Mouse (Mus musculus) forebrain, embryonic 14.5 days (tissue): ENCODE measurements at regions not wholly inside any gene's neighbourhood (a gene's known extent, or its start where the extent isn't known, plus 50 kb on each side); places are given as distances from the start of the nearest gene placed in this dataset.

Experiments
- ATAC-seq: fragments of 200-750 bp; cut with Nextera tagmentation; 2 replicates; pipeline ENCODE4 v1.8.0; 2017; ENCODE audit warnings: mild to moderate bottlenecking, moderate library complexity
- DNase-seq: peaks from one replicate; pipeline ENCODE4 v3.0.0-alpha.2; 2015; ENCODE audit warnings: low spot score
- H3K27ac ChIP-seq: fragments of 300-500 bp; sonication (generic); 2 replicates; pipeline ENCODE4 v1.5.1; 2014; ENCODE audit warnings: low read depth, mild to moderate bottlenecking, control low read depth, low read length, moderate library complexity
- H3K27me3 ChIP-seq: fragments of 300-500 bp; sonication (generic); replicated peaks from 2 replicates; pipeline ENCODE4 v1.6.1; 2014; ENCODE audit warnings: low read length, control low read depth, mixed read lengths; ENCODE audit not compliant: control insufficient read depth, insufficient read depth
- H3K36me3 ChIP-seq: fragments of 300-500 bp; sonication (generic); 2 replicates; pipeline ENCODE4 v1.6.1; 2014; ENCODE audit warnings: low read length, control low read depth; ENCODE audit not compliant: control insufficient read depth, insufficient read depth
- H3K4me1 ChIP-seq: fragments of 300-500 bp; sonication (generic); 2 replicates; pipeline ENCODE4 v1.6.1; 2014; ENCODE audit warnings: antibody characterized with exemption, low read length, control low read depth; ENCODE audit not compliant: control insufficient read depth, insufficient read depth
- H3K4me2 ChIP-seq: fragments of 300-500 bp; sonication (generic); 2 replicates; pipeline ENCODE4 v1.6.1; 2014; ENCODE audit warnings: mild to moderate bottlenecking, control low read depth, low read length
- H3K4me3 ChIP-seq: fragments of 300-500 bp; sonication (generic); 2 replicates; pipeline ENCODE4 v1.5.1; 2014; ENCODE audit warnings: low read depth, low read length, control low read depth
- H3K9ac ChIP-seq: fragments of 300-500 bp; sonication (generic); 2 replicates; pipeline ENCODE4 v1.6.1; 2014; ENCODE audit warnings: mild to moderate bottlenecking, low read length, control low read depth, moderate library complexity
- H3K9me3 ChIP-seq: fragments of 300-500 bp; sonication (generic); replicated peaks from 2 replicates; pipeline ENCODE4 v1.6.1; 2016; ENCODE audit warnings: low read length, control low read depth, mixed read lengths; ENCODE audit not compliant: control insufficient read depth
- WGBS: fragments of 180-500 bp; shearing (Covaris S2); extraction: QIAGEN DNeasy Blood & Tissue Kit; methylation state at CpG from one replicate; pipeline ENCODE4 v1.1.7; 2014; 5-methylcytosine and 5-hydroxymethylcytosine counted together

DNA sequence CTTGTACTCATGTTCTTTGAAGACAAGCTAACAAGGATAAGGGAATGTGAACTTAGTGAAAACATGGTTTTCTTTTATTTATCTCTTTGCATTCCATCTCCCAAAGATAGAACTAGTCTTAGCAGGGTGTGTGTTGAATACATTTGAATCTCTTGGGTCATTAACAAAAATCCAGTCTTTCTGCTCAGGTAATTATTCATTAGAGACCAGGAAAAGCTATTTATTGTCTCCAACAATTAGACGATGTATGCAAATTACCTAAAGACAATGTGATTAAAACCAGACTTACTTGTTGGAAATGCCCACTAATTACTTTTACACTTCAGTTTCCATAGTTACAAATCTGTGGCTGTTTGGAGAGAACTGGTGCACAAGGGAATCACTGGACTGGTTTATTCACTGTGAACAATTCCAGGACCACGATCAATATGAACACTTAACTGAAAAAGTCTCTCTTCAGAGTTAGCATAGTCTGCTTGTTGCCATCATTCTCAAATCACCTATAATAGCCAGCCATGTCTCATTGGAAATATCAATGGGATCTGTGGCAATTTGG is 584.4 kb downstream of the Mettl4 start:
- Histone ChIP-seq H3K9ac (no peak overlapping the region), H3K27ac (no peak overlapping the region), H3K27me3 (no peaks in the 10 kb centered on the region), H3K4me1 (0 out of 2 replicates have a peak, but pooled peaks cover 2% of the 10 kb centered on the region), H3K36me3 (no peaks in the 10 kb centered on the region), H3K4me3 (no peak overlapping the region), H3K4me2 (no peak overlapping the region), H3K9me3 (no peaks in the 10 kb centered on the region)
- peak; percentile 54 for ATAC-seq
- 10% methylated on average over 2 of the region's 2 CpGs for WGBS
- peak; percentile 60 for DNase-seq

DNA sequence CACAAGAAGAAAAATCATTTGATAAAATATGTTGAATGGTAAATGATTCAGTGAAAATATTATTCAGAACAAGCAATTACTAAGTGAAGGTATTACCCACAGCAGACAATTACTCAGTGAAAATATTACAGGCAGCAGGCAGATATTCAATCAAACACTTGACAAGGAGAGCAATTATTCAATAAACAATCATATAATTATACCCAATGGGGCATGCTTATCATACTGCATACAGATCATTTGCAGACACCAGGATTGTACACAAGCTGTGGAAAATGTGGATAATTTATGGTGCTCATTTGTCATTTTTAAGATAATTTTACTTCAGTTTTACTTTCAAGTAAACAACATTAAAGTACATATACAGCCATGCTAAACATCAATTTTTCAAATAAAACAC is 605.5 kb downstream of the Mettl4 start:
- Histone ChIP-seq H3K4me2 (no peak overlapping the region), H3K4me3 (no peak overlapping the region), H3K27me3 (no peaks in the 10 kb centered on the region), H3K36me3 (no peaks in the 10 kb centered on the region), H3K9me3 (no peaks in the 10 kb centered on the region), H3K27ac (no peak overlapping the region), H3K9ac (no peak overlapping the region), H3K4me1 (no peaks in the 10 kb centered on the region)
- DNase-seq (peak; percentile 1), ATAC-seq (no peak)

DNA sequence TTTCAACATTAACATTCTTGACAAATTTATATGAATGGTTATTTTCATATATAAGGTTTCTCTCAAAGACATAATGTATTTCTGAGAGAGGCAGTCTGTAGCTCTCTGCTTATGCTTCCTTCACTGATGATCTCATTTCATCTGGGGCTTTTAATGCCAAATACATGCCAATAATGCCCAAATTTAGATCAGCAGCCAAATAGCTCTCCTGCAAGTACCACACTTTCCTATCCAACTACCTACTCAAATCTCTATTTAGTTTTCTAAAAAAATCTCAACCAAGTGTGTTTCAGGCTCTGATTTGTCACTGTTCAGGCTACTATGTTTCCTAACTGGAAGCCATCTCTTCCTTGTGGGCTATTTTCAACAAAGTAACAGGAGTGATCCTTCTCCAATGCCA is 616.6 kb downstream of the Mettl4 start:
- H3K4me1 ChIP-seq: no peaks in the 10 kb centered on the region
- H3K36me3 ChIP-seq: no peaks in the 10 kb centered on the region
- H3K9me3 ChIP-seq: no peaks in the 10 kb centered on the region
- H3K9ac ChIP-seq: no peak overlapping the region
- DNase-seq (no peak), ATAC-seq (no peak)
- H3K4me2 ChIP-seq: no peak overlapping the region
- no peak overlapping the region for H3K4me3 ChIP-seq
- H3K27ac ChIP-seq: no peak overlapping the region
- H3K27me3 ChIP-seq: no peaks in the 10 kb centered on the region

DNA sequence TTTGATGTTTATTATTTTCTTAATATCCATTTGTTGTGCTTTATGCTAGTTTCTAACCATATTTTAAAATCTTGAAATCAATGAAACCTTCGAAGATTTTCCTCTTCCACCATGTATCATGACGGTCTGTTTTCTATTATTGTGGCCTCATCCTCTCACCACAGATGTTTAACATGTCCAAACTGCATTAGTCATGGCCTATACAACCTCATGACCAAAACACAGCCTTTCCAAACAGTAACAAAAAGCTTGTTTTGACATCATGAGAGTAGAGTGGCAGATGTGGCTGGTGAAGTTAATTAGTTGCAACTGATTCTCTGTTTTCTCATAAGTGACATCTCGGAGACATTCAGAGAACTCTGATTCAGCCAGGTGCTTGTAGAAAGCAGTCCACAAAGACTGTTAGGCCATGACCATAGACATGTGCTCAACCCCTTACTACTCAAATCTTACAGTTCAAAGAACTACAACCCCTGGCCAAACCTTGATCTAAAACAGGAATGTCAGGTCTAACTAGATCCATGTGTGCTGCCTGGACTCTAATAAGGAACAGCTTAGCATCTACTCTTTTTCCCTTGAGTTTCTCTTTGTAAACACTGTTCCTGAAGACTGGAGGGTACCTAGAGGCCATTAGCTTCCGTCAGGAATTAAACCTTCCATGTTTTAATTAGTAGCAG is 655.7 kb downstream of the Mettl4 start:
- Histone ChIP-seq H3K4me1 (no peaks in the 10 kb centered on the region), H3K4me2 (no peak overlapping the region), H3K36me3 (no peaks in the 10 kb centered on the region), H3K27me3 (no peaks in the 10 kb centered on the region), H3K27ac (no peak overlapping the region), H3K9me3 (no peaks in the 10 kb centered on the region), H3K4me3 (no peak overlapping the region), H3K9ac (no peak overlapping the region)
- DNase-seq (no peak), ATAC-seq (no peak)
- 74% methylated on average over 4 of the region's 4 CpGs for WGBS

DNA sequence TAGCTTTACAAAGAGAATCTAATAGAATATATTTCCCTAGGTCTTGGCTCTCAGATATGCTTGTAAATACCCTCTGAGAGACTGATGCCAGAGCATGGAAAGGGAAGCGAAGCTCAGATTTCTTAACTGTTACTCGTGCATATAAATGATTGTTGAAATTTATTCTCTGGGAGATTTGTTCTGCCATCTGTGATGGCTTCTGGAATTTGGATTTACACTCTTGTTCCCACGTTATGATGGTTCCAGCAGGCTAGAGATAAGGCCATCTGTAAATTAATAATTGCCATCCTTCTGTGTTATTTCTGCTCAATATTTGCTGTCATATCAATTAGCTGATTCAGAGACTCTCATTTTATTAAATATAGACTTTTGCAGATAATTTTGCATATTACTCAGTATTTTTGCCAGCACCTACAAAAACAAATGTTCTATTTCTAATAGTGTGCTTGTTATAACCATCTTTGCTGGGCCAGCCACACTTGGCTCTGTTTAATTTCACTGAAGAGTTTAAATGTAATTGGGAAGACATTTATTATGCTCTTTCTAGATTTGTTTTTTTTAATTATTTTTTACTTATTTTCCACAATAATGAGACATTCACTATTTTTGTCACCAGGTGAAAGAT is 695.3 kb downstream of the Mettl4 start:
- peak; percentile 78 for ATAC-seq
- Histone ChIP-seq H3K36me3 (no peaks in the 10 kb centered on the region), H3K27me3 (no peaks in the 10 kb centered on the region)

DNA sequence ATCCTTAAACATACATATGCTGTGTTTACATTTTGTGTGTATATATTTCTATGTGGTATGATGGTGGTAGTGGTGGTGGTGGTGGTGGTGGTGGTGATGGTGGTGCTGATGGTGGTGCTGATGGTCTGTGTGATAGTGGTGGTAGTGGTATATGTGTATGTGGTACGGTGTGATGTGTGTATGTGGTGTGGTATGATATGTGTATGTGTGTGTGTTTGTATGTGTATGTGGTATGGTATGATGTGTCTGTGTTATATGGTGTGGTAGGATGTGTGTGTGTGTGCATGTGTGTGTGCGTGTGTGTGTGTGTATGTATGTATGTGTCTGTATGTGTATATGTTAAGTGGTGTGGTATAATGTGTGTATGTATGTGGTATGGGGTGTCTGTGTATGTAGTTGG is 701.3 kb downstream of the Mettl4 start:
- no peak overlapping the region for H3K9ac ChIP-seq
- H3K9me3 ChIP-seq: no peaks in the 10 kb centered on the region
- no peaks in the 10 kb centered on the region for H3K36me3 ChIP-seq
- DNase-seq (no peak), ATAC-seq (no peak)
- no peak overlapping the region for H3K27ac ChIP-seq
- no peaks in the 10 kb centered on the region for H3K4me1 ChIP-seq
- 88% methylated on average over 2 of the region's 2 CpGs for WGBS
- no peak overlapping the region for H3K4me2 ChIP-seq
- H3K27me3 ChIP-seq: no peaks in the 10 kb centered on the region
- no peak overlapping the region for H3K4me3 ChIP-seq

More for the DNA sequence above, 695.3 kb downstream of the Mettl4 start:
- no peak overlapping the region for H3K9ac ChIP-seq
- no peaks in the 10 kb centered on the region for H3K4me1 ChIP-seq
- WGBS: 67% methylated on average over 3 of the region's 3 CpGs
- no peak overlapping the region for H3K4me2 ChIP-seq
- H3K9me3 ChIP-seq: no peaks in the 10 kb centered on the region
- no peak overlapping the region for H3K4me3 ChIP-seq
- H3K27ac ChIP-seq: no peak overlapping the region
- DNase-seq: peak; percentile 70

DNA sequence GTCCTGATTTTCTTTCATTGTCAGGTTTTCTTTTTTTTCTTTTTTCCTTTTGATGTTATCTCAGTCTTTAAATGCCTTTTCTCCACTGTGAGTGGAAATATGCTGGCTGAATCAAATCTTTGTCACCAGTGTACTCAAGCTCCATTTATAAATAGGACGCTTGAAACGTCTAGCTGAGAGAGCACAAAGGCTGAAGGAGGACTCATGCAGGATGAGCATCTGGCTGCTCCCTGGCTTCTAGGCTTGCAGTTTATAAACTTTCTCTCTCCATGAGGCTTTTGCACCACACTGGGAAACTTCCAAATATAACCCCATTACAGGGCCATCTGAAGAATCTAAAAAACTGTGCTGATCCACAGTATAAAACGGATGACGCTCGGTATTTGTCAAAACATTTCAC is 711.6 kb downstream of the Mettl4 start:
- no peak for DNase-seq
- WGBS: 61% methylated on average over 5 of the region's 5 CpGs
- H3K27ac ChIP-seq: no peak overlapping the region

DNA sequence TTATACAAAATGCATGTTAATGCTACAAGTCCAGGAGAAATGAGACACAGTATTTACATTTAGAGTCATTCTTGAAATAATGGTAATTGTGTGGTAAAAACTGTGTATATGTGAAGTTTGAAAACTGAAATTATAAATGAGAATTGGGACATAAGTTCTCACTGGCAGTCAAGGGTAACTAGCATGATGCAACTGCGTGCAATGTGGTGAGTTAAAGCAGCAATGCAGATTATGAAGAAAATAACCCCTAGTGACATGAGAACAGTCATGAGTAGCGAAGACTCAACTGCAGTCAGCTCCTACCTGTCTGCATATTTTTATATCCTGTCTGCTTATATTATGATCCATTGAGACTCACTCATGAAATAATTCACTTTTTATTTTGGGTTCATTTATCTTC is 737.4 kb downstream of the Mettl4 start:
- no peaks in the 10 kb centered on the region for H3K4me1 ChIP-seq

More for the DNA sequence above, 711.6 kb downstream of the Mettl4 start:
- no peaks in the 10 kb centered on the region for H3K36me3 ChIP-seq
- no peaks in the 10 kb centered on the region for H3K4me1 ChIP-seq
- H3K4me2 ChIP-seq: no peak overlapping the region
- H3K9me3 ChIP-seq: no peaks in the 10 kb centered on the region
- no peak for ATAC-seq
- no peak overlapping the region for H3K9ac ChIP-seq
- H3K4me3 ChIP-seq: no peak overlapping the region
- H3K27me3 ChIP-seq: no peaks in the 10 kb centered on the region

DNA sequence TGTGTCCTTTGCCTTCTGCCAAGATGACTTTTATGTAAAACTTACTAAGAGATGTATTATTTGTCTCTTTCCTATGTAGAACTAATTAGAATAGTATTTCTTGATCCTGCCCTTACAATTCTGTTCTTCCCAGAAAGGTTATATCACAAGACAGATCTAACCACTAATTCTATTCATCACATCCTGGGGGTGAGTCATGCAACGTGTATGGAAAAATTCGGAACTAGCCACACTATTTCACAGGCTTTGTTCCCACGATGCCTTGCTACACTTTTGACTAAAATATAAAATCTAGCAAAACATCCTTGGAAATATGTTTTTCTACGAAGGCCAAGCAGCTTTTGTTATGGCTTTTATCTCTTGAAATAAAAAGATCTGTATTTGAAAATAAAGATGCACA is 747.7 kb downstream of the Mettl4 start:
- Histone ChIP-seq H3K36me3 (no peaks in the 10 kb centered on the region), H3K27ac (no peak overlapping the region), H3K9ac (no peak overlapping the region), H3K27me3 (no peaks in the 10 kb centered on the region), H3K9me3 (no peaks in the 10 kb centered on the region), H3K4me1 (no peaks in the 10 kb centered on the region), H3K4me3 (no peak overlapping the region), H3K4me2 (no peak overlapping the region)
- DNase-seq (no peak), ATAC-seq (no peak)
- 82% methylated on average over 4 of the region's 4 CpGs for WGBS

More for the DNA sequence above, 737.4 kb downstream of the Mettl4 start:
- no peaks in the 10 kb centered on the region for H3K9me3 ChIP-seq
- H3K4me2 ChIP-seq: no peak overlapping the region
- DNase-seq (no peak), ATAC-seq (no peak)
- no peak overlapping the region for H3K27ac ChIP-seq
- no peak overlapping the region for H3K4me3 ChIP-seq
- no peaks in the 10 kb centered on the region for H3K27me3 ChIP-seq
- H3K9ac ChIP-seq: no peak overlapping the region
- no peaks in the 10 kb centered on the region for H3K36me3 ChIP-seq
- WGBS: 92% methylated on average over 2 of the region's 2 CpGs
